Mouse (Mus musculus): ENCODE results near the gene Zbtb20. TPM values are rescaled to one million over a fixed set of nuclear protein-coding genes. Genes with fewer than 3 reads are reported as not detected.

The Zbtb20 gene
- polyA plus RNA-seq, 1 experiment = 72.7 TPM

DNA sequence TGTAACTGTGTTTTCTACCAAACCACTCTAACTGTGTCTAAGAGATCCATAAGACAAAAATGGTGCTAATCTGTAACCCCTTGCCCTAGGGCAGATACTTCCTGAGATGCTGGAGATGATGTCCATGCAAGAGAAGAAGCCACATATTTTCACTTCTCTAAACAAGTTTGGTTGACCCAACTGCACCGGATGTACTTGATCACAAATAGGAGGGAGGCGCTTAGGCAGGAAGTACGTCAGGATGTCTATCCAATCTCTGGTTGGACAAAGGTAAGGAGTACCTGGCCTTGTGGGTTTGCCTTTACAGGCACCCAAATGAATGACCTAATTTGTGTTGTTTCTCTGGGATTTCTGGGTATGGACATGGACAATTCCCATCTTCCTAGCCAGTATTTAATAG, 792.6 kb downstream of the Zbtb20 start:
- H3K4me3 ChIP-seq (ENCODE audit: insufficient read depth, low read depth, low read length) = no peak overlapping the region
- 95% methylated on average over 3 of the region's 3 CpGs for WGBS
- no peak overlapping the region for H3K27ac ChIP-seq (ENCODE audit: insufficient read depth, low read depth, low read length)
- no peaks in the 10 kb centered on the region for H3K4me1 ChIP-seq (ENCODE audit: control insufficient read depth, insufficient read depth, low read length)
- TF ChIP-seq CTCF (IDR thresholded peaks at IDR 0.05; ENCODE audit: insufficient read depth, low read depth, low read length) (no peak), POLR2A (IDR thresholded peaks at IDR 0.05; ENCODE audit: insufficient read depth, low read depth, low read length) (no peak)

DNA sequence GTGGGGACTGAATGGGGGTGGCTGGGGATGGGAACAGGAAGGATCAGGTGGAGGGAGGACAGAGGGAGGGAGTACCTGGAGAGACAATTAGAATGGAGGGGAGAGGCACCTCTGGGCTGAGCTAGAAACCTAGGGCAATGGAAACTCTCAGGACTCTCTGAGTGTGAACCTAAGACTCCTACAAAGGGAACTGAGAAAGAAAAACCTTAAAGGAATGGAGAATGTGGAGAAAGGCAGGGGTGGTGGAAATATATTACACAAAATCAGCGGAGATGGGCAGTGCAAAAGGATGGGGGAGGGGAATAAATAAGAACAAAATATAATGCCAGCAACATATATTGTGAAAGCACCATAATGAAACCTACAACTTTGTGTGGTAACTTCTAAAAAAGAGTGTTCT, 796.3 kb downstream of the Zbtb20 start:
- Histone ChIP-seq H3K4me3 (ENCODE audit: insufficient read depth, low read depth, low read length) (no peak overlapping the region), H3K27ac (ENCODE audit: insufficient read depth, low read depth, low read length) (no peak overlapping the region), H3K4me1 (ENCODE audit: control insufficient read depth, insufficient read depth, low read length) (no peaks in the 10 kb centered on the region)
- TF ChIP-seq POLR2A (IDR thresholded peaks at IDR 0.05; ENCODE audit: insufficient read depth, low read depth, low read length) = no peak
- WGBS = 100% methylated on average over 1 of the region's 1 CpGs

DNA sequence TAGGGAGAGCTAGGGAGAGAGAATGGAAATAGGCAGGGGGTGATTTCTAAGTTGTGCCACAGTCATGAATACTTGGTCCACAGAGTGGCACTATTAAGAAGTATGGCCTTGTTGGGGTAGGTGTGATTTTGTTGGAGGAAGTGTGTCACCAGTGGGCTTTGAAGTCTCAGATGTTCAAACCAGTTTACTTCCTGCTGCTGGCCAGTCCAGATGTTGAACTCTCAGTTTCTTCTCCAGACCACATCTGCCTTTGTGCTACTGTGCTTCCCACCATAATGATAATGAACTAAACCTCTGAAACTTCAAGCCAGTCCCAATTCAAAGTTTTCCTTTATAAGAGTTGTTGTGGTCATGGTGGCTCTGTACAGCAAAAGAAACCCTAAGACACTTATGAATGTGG, 797.0 kb downstream of the Zbtb20 start:
- no peak overlapping the region for H3K4me3 ChIP-seq (ENCODE audit: insufficient read depth, low read depth, low read length)
- H3K27ac ChIP-seq (ENCODE audit: insufficient read depth, low read depth, low read length) = no peak overlapping the region
- no peaks in the 10 kb centered on the region for H3K4me1 ChIP-seq (ENCODE audit: control insufficient read depth, insufficient read depth, low read length)
- TF ChIP-seq POLR2A (IDR thresholded peaks at IDR 0.05; ENCODE audit: insufficient read depth, low read depth, low read length) (no peak), CTCF (IDR thresholded peaks at IDR 0.05; ENCODE audit: insufficient read depth, low read depth, low read length) (no peak)

DNA sequence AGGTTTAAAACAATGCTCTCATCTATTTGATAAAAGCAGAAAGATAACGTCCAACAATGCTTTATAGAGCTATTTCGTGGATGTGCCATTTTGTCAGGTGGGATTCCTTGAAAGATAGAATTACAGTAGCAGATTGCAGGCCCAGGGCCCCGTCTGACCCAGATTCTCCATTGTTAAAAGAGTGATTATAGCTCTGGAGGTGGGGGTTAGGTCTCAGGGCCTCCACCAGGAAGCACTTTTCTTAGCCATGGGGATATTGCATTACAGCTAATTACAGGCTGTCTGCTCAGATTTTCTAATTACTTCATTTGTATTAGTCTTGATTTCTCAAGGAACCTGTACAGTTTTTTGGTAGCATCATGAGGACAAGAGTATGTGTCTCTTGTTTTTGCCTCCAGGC, 798.7 kb downstream of the Zbtb20 start:
- no peak for TF ChIP-seq POLR2A (IDR thresholded peaks at IDR 0.05; ENCODE audit: insufficient read depth, low read depth, low read length)
- no peak for TF ChIP-seq CTCF (IDR thresholded peaks at IDR 0.05; ENCODE audit: insufficient read depth, low read depth, low read length)
- no peak overlapping the region for H3K27ac ChIP-seq (ENCODE audit: insufficient read depth, low read depth, low read length)
- H3K4me1 ChIP-seq (ENCODE audit: control insufficient read depth, insufficient read depth, low read length) = no peaks in the 10 kb centered on the region
- H3K4me3 ChIP-seq (ENCODE audit: insufficient read depth, low read depth, low read length) = no peak overlapping the region
- 54% methylated on average over 3 of the region's 3 CpGs for WGBS

DNA sequence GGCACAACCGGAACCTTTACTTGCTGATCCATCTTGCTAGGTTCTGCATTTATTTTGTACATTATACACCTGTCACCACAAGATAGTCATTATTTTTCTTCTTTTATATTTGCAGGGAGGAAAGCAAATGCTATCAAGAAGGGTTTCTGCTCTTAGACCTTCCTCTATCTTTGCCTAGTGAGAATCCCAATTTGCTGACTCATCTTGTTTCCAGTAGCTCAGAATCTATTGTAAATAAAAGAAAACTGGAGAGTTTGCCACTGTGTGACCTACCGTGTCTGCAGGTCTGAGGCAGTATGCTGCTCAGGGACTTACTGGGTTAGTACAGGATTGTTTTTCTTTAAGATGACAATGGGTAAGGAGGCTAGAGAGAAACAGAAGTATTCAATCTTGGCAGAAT, 812.3 kb downstream of the Zbtb20 start:
- Histone ChIP-seq H3K27ac (ENCODE audit: insufficient read depth, low read depth, low read length) (no peak overlapping the region), H3K4me1 (ENCODE audit: control insufficient read depth, insufficient read depth, low read length) (no peaks in the 10 kb centered on the region), H3K4me3 (ENCODE audit: insufficient read depth, low read depth, low read length) (no peak overlapping the region)
- WGBS = 79% methylated on average over 2 of the region's 2 CpGs
- TF ChIP-seq CTCF (IDR thresholded peaks at IDR 0.05; ENCODE audit: insufficient read depth, low read depth, low read length) (no peak), POLR2A (IDR thresholded peaks at IDR 0.05; ENCODE audit: insufficient read depth, low read depth, low read length) (no peak)

DNA sequence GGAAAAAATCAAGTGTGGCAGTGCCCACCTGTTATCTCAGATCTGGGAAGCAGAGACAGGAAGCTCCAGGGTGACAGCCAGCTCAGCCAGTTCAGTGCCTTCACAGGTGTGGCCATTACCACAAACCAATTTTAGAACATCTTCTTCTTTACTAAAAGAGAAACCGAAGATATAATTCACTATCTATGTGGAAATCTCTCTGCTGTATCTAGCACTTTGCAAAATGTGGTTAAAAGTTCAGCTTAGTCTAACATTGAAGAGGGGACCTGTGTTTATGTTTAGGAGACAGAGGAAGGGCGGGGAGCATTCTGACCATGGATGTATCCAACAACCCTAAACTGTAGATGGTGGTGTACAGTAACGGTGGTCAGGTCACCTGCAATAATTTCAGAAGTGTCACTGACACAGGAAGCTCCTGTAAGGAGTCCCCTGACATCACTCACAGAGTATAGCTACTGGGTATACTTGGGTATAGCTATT, 814.6 kb downstream of the Zbtb20 start:
- H3K27ac ChIP-seq (ENCODE audit: insufficient read depth, low read depth, low read length) = no peak overlapping the region
- WGBS = 93% methylated on average over 3 of the region's 3 CpGs
- no peak overlapping the region for H3K4me3 ChIP-seq (ENCODE audit: insufficient read depth, low read depth, low read length)
- TF ChIP-seq CTCF (IDR thresholded peaks at IDR 0.05; ENCODE audit: insufficient read depth, low read depth, low read length) (no peak), POLR2A (IDR thresholded peaks at IDR 0.05; ENCODE audit: insufficient read depth, low read depth, low read length) (no peak)
- no peaks in the 10 kb centered on the region for H3K4me1 ChIP-seq (ENCODE audit: control insufficient read depth, insufficient read depth, low read length)

DNA sequence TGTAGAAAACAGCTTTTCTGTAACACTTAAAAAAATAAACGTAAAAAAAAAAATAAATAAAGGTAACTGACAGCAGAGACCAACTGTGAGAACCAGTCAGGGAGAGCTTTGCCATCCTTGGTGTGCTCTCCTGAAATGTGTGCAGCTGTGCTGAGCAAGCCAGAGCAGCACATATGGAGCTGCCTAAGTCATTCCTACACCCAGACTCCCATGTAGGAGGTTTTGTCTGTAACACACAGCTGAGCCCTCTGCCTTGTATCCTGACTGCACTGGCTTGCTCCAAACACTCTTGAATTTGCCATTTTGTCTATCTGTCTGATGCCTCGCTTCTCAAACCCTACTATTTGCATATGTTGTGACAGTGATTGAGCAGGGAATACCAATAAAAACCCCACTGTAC, 815.2 kb downstream of the Zbtb20 start:
- H3K27ac ChIP-seq (ENCODE audit: insufficient read depth, low read depth, low read length) = no peak overlapping the region
- H3K4me3 ChIP-seq (ENCODE audit: insufficient read depth, low read depth, low read length) = no peak overlapping the region
- 79% methylated on average over 2 of the region's 2 CpGs for WGBS
- no peak for TF ChIP-seq CTCF (IDR thresholded peaks at IDR 0.05; ENCODE audit: insufficient read depth, low read depth, low read length)
- H3K4me1 ChIP-seq (ENCODE audit: control insufficient read depth, insufficient read depth, low read length) = no peaks in the 10 kb centered on the region

DNA sequence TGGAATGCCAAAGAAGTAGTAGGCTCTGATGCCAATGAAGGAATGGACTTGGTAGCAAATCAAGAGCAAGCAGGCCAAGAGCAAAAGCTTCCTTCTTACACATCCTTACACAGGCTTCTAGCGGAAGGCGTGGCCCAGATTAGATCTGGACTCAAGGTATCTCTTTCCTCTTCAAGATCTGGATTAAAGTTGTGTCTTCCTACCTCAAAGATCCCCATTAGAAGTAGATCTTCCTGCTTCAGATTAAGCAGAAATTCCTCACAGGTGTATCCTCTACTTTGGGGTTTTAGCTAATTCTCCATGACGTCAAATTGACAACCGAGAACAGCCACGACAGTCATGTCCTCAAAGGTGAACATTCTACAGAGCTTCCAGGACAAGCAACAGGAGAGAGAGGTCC, 816.1 kb downstream of the Zbtb20 start:
- TF ChIP-seq CTCF (IDR thresholded peaks at IDR 0.05; ENCODE audit: insufficient read depth, low read depth, low read length) (no peak), POLR2A (IDR thresholded peaks at IDR 0.05; ENCODE audit: insufficient read depth, low read depth, low read length) (no peak)
- H3K4me3 ChIP-seq (ENCODE audit: insufficient read depth, low read depth, low read length) = no peak overlapping the region
- 96% methylated on average over 5 of the region's 5 CpGs for WGBS
- H3K27ac ChIP-seq (ENCODE audit: insufficient read depth, low read depth, low read length) = no peak overlapping the region
- H3K4me1 ChIP-seq (ENCODE audit: control insufficient read depth, insufficient read depth, low read length) = no peaks in the 10 kb centered on the region

Measured in olfactory bulb, adult 2 months (tissue).